8 mouse cellular contexts compared by ENCODE assay signal in the genomic region with DNA sequence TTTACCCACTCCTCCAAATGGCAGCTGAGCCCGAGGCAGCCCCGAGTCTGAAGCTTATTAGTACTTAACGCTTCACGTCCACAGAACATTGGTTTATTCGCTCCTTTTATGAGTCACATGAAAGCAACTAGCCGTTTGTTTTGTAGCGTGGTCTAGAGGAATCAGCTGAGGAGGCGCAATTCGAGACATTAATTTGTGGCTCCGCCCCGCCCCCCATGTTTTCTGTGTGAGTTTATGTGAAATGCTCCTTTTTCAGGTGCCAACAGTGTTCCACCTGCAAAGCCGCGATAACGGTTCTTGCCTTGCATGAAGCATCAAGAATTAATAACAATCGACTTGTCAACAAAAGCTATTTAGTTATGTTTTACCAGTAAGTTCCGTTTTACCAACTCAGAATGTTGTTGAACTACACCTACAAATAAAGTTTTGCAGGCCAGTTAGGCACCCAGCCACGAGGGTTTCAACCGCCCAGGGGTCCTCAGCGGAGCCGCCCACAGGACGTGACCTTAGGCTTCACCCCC. TPM values are rescaled to one million over a fixed set of nuclear protein-coding genes. Genes with fewer than 3 reads are reported as not detected.
A peak's percentile ranks its signal among the peaks of the same experiment; 100 is the strongest.
DNase-seq lines count a peak whose midpoint lies in the region; ATAC-seq and TF ChIP-seq lines count a peak whose summit lies in the region.

No protein-coding gene starts in this region.

- WGBS in heart, adult 2 months, result 6% methylated on average over 21 of the region's 21 CpGs
- 5% methylated on average over 21 of the region's 21 CpGs for WGBS in forebrain, embryonic 10.5 days

- peak overlapping the region; percentile 63 for H3K4me3 ChIP-seq in heart, adult 2 months
- H3K4me3 ChIP-seq in G1E (ENCODE audit: low read depth, low read length), result peak overlapping the region; percentile 80
- peak overlapping the region; percentile 70 for H3K4me3 ChIP-seq in forebrain, embryonic 10.5 days

- no peaks in the 10 kb centered on the region for H3K79me2 ChIP-seq in heart, adult 2 months (replicated peaks; ENCODE audit: control insufficient read depth, insufficient read depth, low read length)

- intact Hi-C loops in heart, adult 2 months (cut with DNase I), result no loop called here
- intact Hi-C loops in heart, postnatal 25 days (cut with DNase I), result loop anchor here (5.0 kb wide), 1 partner anchor 36 kb away; the partner anchor contains the start of gene Prmt5

- DNase-seq in heart, adult 2 months, result no peak
- DNase-seq in heart, postnatal 25 days (ENCODE audit: low spot score), result no peak
- peak; percentile 41 for DNase-seq in G1E (ENCODE audit: low spot score)
- DNase-seq in forebrain, embryonic 10.5 days (ENCODE audit: extremely low spot score, low spot score), result peak; percentile 21
- DNase-seq in kidney, postnatal 14 days, result peak; percentile 27
- DNase-seq in gastrocnemius, postnatal 4 days (ENCODE audit: low spot score in 2 of 2), result no peak
- DNase-seq in urinary bladder, postnatal 10 days (ENCODE audit: low spot score), result no peak

- H3K27ac ChIP-seq in heart, adult 2 months, result peak overlapping the region; percentile 78
- H3K27ac ChIP-seq in forebrain, embryonic 10.5 days, result peak overlapping the region; percentile 94

- TF ChIP-seq EP300 in heart, adult 2 months (IDR thresholded peaks at IDR 0.05; ENCODE audit: insufficient read depth, low read depth, low read length), result no peak

- H3K36me3 ChIP-seq in heart, adult 2 months (ENCODE audit: control insufficient read depth, insufficient read depth, low read length), result no peaks in the 10 kb centered on the region
- peaks cover 41% of the 10 kb centered on the region for H3K36me3 ChIP-seq in G1E (replicated peaks)
- H3K36me3 ChIP-seq in forebrain, embryonic 10.5 days (replicated peaks), result peaks cover 37% of the 10 kb centered on the region

- H3K27me3 ChIP-seq in heart, adult 2 months (ENCODE audit: control insufficient read depth, insufficient read depth, low read length), result no peaks in the 10 kb centered on the region
- peaks cover 7% of the 10 kb centered on the region; the same call in 1 of the 2 replicates for H3K27me3 ChIP-seq in G1E (ENCODE audit: insufficient read depth, low read length)
- no peaks in the 10 kb centered on the region for H3K27me3 ChIP-seq in forebrain, embryonic 10.5 days (ENCODE audit: poor library complexity, severe bottlenecking)

- peak overlapping the region; percentile 81 for H3K9ac ChIP-seq in heart, adult 2 months (ENCODE audit: low read depth, low read length)

- TF ChIP-seq CTCF in heart, adult 2 months (IDR thresholded peaks at IDR 0.05), result no peak
- no peak for TF ChIP-seq CTCF in G1E (IDR thresholded peaks at IDR 0.05; ENCODE audit: low read depth, low read length)

- no peak for TF ChIP-seq POLR2A in heart, adult 2 months (IDR thresholded peaks at IDR 0.05; ENCODE audit: insufficient read depth, low read depth, low read length)

- H3K4me1 ChIP-seq in heart, adult 2 months (ENCODE audit: control insufficient read depth, insufficient read depth, low read length), result peaks cover 3% of the 10 kb centered on the region
- peaks cover 18% of the 10 kb centered on the region for H3K4me1 ChIP-seq in G1E (ENCODE audit: insufficient read depth, low read depth, low read length)
- H3K4me1 ChIP-seq in forebrain, embryonic 10.5 days, result peaks cover 23% of the 10 kb centered on the region

- no peaks in the 10 kb centered on the region; the same call in 1 of the 2 replicates for H3K9me3 ChIP-seq in G1E (replicated peaks)
- H3K9me3 ChIP-seq in forebrain, embryonic 10.5 days, result no peaks in the 10 kb centered on the region; the same call in 1 of the 2 replicates

- peak; percentile 43 for ATAC-seq in G1E (ENCODE audit: extremely low read depth, insufficient number of reproducible peaks, low FRiP score, poor library complexity, severe bottlenecking)
- ATAC-seq in monocyte, adult 5-6 weeks (replicated peaks; ENCODE audit: insufficient number of reproducible peaks, low FRiP score, low TSS enrichment, poor library complexity, severe bottlenecking), result 0 out of 2 replicates have a peak, but pooled peaks have one; percentile 1

RNA-seq across cellular contexts. Expression of gene Haus4, which starts 0.9 kb away (rescaled TPM):
- total RNA-seq in heart, adult 2 months (2021), result 1 to 10 TPM; 3.5 to 3.8 TPM
- polyA plus RNA-seq in heart, adult 2 months (2012; rRNA removed), result 3.2 and 4.1 TPM in 2 replicates
- total RNA-seq in heart, postnatal 25 days (2021), result 1 to 10 TPM; 3.2 to 3.6 TPM
- total RNA-seq in G1E (2014; fragmentation: Nextera tagmentation) (42.7 and 46.4 TPM in 2 replicates), G1E (2017) (57.9 and 66.6 TPM in 2 replicates)
- 46.1 and 60.3 TPM in 2 replicates for polyA plus RNA-seq in G1E (2012)
- 59.1 and 65.4 TPM in 2 replicates for polyA plus RNA-seq in forebrain, embryonic 10.5 days (2016; fragmentation: Nextera tagmentation; extraction: Ambion mirVana)
- total RNA-seq in monocyte, adult 5-6 weeks (2017), result 22.6 to 36.0 TPM (median 32.4 TPM) in 3 replicates
- total RNA-seq in gastrocnemius, postnatal 4 days (2021), result 10 to 100 TPM; 18.1 to 21.2 TPM

RNA-seq across cellular contexts. Expression of gene Ajuba, which starts 23.8 kb away (rescaled TPM):
- total RNA-seq in heart, adult 2 months (2021), result 1 to 10 TPM; 4.6 to 4.8 TPM
- polyA plus RNA-seq in heart, adult 2 months (2012; rRNA removed), result 7.8 and 13.4 TPM in 2 replicates
- 1 to 10 TPM; 6.0 to 6.5 TPM for total RNA-seq in heart, postnatal 25 days (2021)
- total RNA-seq in G1E (2014; fragmentation: Nextera tagmentation) (not detected in 2 replicates), G1E (2017) (0.17 TPM in 1 of 2 replicates, not detected in the other)
- 0.02 TPM in 1 of 2 replicates, not detected in the other for polyA plus RNA-seq in G1E (2012)
- polyA plus RNA-seq in forebrain, embryonic 10.5 days (2016; fragmentation: Nextera tagmentation; extraction: Ambion mirVana), result 79.1 and 98.7 TPM in 2 replicates
- total RNA-seq in monocyte, adult 5-6 weeks (2017), result 0.43 to 2.9 TPM (median 0.67 TPM) in 3 replicates
- total RNA-seq in gastrocnemius, postnatal 4 days (2021), result 10 to 100 TPM; 14.6 to 15.8 TPM

RNA-seq across cellular contexts. Expression of gene Prmt5, which starts 36.2 kb away (rescaled TPM):
- total RNA-seq in heart, adult 2 months (2021), result 10 to 100 TPM; 27.4 to 29.7 TPM
- 26.8 and 35.8 TPM in 2 replicates for polyA plus RNA-seq in heart, adult 2 months (2012; rRNA removed)
- total RNA-seq in heart, postnatal 25 days (2021), result 10 to 100 TPM; 30.3 to 31.7 TPM
- total RNA-seq in G1E (2014; fragmentation: Nextera tagmentation), result 81.3 and 106 TPM in 2 replicates
- total RNA-seq in G1E (2017), result 44.8 and 50.9 TPM in 2 replicates
- 242 and 254 TPM in 2 replicates for polyA plus RNA-seq in G1E (2012)
- 162 and 164 TPM in 2 replicates for polyA plus RNA-seq in forebrain, embryonic 10.5 days (2016; fragmentation: Nextera tagmentation; extraction: Ambion mirVana)
- 16.6 to 25.4 TPM (median 16.8 TPM) in 3 replicates for total RNA-seq in monocyte, adult 5-6 weeks (2017)
- 10 to 100 TPM; 40.0 to 40.4 TPM for total RNA-seq in gastrocnemius, postnatal 4 days (2021)

RNA-seq across cellular contexts. Expression of gene 4931414P19Rik, which starts 52.3 kb away (rescaled TPM):
- total RNA-seq in heart, adult 2 months (2021), result 1 to 10 TPM; 5.9 to 6.4 TPM
- 2.4 and 4.4 TPM in 2 replicates for polyA plus RNA-seq in heart, adult 2 months (2012; rRNA removed)
- 1 to 10 TPM; 3.7 to 4.0 TPM for total RNA-seq in heart, postnatal 25 days (2021)
- total RNA-seq in G1E (2014; fragmentation: Nextera tagmentation) (9.0 and 25.1 TPM in 2 replicates), G1E (2017) (2.6 and 4.8 TPM in 2 replicates)
- polyA plus RNA-seq in G1E (2012), result 21.3 and 25.6 TPM in 2 replicates
- 9.5 and 11.0 TPM in 2 replicates for polyA plus RNA-seq in forebrain, embryonic 10.5 days (2016; fragmentation: Nextera tagmentation; extraction: Ambion mirVana)
- 0.21 to 3.2 TPM (median 2.4 TPM) in 3 replicates for total RNA-seq in monocyte, adult 5-6 weeks (2017)
- 1 to 10 TPM; 4.3 to 6.8 TPM for total RNA-seq in gastrocnemius, postnatal 4 days (2021)

Comparison
In these comparisons a context has a peak if more than half of its experiments do, and no peak if none do; other contexts are left out.
1. DNase-seq: peak in G1E (single experiment), forebrain, embryonic 10.5 days (single experiment) and kidney, postnatal 14 days (single experiment); none in heart, adult 2 months (0 of 2), heart, postnatal 25 days (single experiment), gastrocnemius, postnatal 4 days (0 of 2) and urinary bladder, postnatal 10 days (single experiment).
2. Peak in every context shown above with its lines, with median percentiles within 50 percentile points of each other: H3K4me3 ChIP-seq.